Mouse (Mus musculus) CH12F3 (cell line): Measurements from ENCODE around the gene Vmn1r86.
"Not testable (repeated sequence)": the region's sequence is repeated elsewhere in the genome, so short reads cannot be mapped to it uniquely, and the experiment has no call there.

Experiments used
- in situ Hi-C: fragments of 300-500 bp; cut with MboI; formaldehyde crosslinking; loops from 2 replicates; pipeline ENCODE4 v1.14.3; 2020; ENCODE audit warnings: low sequenced_read_pairs

Vmn1r86 gene

DNA sequence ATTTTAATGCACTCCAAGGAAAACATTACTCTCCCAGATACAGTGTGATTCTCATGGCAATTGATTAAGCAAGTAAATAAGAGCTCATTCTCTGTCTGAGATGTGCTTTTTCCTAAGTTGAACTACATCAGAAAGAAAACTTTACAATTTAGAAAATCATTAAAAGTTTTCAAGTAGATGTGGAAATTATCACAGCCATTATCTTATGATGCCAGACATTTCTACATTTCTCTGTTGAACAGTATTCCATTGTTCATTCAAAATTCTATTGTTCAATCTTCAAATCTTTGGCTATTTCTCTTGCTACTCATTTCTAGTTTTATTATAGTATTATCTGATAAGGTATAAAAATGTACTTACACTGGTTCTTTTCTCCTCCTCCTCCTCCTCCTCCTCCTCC, at the start of gene Vmn1r86:
Vmn1r86 (minus strand) TSS at position 101 of the 400 bp plus-strand sequence.
- in situ Hi-C loops, result no loop called here

DNA sequence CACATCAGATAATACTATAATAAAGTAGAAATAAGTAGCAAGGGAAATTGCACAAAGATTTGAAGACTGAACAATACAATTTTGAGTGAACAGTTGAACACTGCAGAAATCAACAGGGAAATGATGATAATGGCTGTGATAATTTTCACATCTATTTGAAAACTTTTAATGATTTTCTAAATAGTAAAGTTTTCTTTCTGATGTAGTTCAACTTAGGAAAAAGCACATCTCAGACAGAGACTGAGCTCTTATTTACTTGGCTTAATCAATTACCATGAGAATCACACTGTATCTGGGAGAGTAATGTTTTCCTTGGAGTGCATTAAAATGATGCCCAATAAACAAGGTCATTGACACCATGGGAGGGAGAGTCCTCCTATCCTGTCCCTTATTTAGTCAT, 39.6 kb upstream of the Vmn1r86 start, which contains the start of gene Vmn1r88:
Vmn1r88 (plus strand) TSS at position 301 of the 400 bp plus-strand sequence.
- in situ Hi-C loops, result no loop called here

DNA sequence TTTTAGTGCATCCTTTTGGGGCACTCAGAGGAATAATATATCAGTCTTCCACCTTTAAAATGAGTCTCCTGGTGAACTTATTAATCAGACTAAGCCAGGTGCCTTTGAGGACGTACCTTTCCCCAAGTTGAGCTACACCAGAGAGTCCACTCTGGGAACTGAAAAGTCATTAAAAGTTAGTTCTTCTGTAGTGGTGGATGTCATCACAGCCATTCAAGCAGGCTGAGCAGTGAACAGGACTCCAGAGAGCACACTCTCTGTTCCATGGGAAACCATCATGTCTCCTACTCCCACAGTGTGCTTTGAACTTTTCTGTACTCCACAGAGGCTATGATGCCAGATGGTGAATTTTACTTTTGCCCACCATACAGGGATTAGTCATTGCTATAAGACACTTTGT, 20.3 kb upstream of the Vmn1r86 start, which contains the start of gene Vmn1r87:
Vmn1r87 (minus strand) TSS at position 101 of the 400 bp plus-strand sequence.
- in situ Hi-C loops, result no loop called here

DNA sequence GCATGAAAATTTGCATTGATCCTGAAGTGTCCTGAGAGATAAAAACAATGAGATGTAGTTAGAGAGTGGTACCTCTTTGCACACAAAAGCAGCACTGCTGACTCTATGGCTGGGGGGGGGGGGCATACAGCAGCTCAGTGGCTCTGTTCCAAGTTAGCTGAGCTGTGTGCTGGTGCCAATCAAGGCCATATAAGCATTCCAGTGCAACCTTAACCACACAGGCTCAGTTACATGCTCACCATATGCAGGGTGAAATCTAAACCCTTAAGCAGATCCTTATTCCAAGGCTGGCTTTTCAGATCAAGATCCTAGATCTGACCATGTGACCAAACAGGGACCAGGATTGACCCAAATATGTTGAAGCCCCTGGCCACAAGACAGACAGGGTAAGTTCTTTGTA, 17.6 kb upstream of the Vmn1r86 start:
- in situ Hi-C loops, result no loop called here

DNA sequence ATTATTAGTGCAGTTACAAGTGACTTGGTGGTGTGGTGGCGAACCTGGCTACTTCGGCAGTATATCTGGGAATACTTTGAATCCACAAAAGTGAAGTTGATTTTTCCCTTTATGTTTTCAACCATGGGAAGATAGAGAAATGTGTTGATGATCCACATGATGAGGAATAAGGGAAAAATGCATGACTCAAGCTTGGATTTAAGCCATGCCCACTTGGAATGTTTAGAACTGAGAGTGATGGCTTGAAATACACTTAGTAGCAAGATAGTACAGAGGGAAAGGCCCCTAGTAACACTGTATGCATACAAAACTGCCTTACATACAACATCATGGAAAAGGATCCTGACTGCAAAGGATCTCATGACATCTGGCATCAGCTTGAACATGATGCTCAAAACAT, 12.1 kb upstream of the Vmn1r86 start:
- in situ Hi-C loops, result no loop called here

DNA sequence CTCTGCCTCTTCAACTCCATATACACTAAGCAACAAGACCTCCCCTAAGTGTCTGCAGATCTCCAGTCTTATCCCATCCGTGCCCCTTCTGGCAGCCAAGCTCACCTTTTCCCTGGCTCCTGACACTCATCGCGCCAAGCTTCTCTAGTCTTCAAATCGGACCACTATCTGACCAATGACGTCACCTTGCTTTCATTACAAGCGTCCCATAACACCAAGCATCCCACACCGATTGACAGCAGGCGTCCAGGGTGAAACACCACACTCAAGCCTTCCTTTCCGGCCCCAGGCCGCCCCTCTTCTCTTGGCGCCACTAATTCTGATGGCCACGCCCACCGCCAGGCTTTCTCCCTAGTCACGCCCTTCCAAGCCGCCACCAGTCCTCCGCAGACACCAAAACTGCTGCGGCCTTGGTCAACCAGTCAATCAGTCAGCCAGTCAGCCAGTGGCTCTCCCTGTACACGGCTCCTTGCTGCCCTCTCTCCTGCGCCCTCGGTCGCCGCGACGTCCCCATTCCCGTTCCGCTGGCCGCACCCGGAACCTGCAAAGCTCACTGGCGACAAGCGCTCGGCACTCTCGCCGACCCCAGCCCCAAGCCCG, 3.9 kb upstream of the Vmn1r86 start:
- in situ Hi-C loops, result not testable (repeated sequence)

DNA sequence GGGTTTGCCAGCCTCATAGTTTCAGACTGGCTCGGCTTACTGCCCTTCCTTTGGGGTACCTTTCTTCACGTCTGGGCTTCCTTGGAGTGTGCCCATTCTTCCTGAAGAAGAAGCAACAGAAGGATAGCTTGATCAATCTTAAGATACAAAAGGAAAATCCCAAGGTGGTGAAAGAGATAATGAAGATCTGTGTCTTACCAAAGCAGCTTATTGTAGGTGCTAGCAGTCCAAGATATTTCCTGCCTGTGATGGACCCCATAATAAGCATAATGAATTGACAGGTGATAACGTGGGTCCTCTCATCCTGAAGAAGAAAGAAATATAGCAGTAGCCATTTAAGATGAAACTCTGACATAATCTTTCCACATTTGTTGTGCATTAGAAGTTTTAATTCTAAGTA, 24.6 kb downstream of the Vmn1r86 start, which contains the start of gene Vmn1r85:
Vmn1r85 (minus strand) TSS at position 101 of the 400 bp plus-strand sequence.
- in situ Hi-C loops, result no loop called here

DNA sequence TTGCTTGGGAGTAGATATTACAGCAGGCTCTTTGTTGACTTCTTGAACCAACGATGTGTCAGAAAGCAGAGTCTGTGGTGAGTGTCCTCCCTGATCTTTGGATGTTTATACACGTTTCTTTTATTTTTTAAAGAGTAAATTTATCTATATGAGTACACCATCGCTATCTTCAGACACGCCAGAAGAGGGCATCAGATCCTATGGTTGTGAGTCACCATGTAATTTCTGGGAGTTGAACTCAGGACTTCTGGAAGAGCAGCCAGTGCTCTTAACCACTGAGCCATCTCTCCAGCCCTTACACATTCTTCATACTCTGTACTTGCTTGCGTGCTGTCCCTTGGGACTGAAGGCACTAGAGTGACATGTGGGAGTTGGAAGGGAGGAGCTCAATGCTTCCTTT, 47.4 kb downstream of the Vmn1r86 start:
- in situ Hi-C loops, result no loop called here

DNA sequence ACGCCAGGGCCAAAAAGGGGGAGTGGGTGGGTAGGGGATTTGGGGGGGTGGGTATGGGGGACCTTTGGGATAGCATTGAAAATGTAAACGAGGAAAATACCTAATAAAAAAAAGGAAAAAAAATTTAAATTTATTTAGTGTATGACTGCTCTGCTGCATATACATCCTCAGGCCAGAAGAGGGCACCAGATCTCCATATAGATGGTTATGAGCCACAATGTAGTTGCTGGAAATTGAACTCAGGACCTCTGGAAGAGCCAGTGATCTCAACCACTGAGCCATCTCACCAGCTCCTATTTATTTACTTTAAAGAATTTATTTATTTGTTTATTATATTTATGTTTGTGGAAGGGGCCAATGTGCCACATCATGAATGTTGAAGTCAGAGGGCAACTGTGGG, 56.3 kb downstream of the Vmn1r86 start:
- in situ Hi-C loops, result not testable (repeated sequence)

DNA sequence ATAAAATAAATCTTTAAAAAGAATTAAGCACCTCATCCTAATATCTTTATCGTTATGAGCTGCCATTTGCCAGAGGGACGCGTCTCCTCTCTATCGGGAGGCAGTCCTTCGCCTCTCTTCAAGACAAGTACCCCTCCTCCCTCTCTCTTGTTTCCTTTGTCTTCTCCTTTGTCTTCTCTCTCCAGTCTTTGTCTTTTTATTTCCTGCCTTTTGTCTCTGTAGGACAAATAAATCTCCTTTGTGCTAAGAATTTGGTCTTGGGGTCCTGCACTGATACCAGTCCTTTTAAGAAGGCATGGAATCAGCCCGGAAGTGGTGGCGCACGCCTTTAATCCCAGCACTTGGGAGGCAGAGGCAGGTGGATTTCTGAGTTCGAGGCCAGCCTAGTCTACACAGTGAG, 60.2 kb downstream of the Vmn1r86 start:
- in situ Hi-C loops, result no loop called here

DNA sequence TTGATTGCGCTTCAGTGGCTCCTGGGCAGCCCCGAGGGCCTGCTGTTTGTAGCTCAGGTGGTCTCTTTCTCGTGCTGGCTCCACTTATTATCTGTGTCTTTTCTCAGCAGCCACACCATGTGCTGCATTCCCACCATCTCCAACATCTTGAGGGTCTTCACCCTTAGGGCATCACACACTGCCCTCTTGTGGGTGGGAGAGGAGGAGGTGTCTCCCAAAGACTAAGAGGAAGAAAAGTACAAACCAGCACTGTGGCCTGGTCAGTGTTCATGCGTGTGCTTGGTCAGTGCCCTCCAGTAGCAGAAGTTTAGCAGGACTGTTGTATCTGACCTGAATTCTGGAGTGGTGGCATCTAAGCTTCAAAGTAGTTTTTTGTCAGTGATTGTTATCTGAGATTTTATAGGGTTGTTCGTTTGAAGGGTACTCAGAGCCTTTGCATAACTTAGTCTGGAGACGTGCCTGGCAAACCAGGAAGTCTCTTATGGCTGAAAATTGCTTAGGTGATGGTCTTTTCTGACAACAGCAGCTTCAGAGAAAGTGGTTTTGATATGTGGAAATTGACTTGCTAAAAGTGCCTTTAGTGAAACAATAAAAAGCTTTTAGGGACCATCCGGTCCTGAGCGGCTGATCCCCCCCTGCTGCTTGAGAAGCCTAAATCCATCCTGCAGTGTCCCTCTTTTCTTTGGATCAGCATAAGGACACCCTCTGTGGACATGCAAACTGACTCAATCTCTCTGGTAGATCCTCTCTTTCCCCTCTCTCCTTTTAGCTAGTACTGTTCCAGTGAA, 62.6 kb downstream of the Vmn1r86 start:
- in situ Hi-C loops, result no loop called here

DNA sequence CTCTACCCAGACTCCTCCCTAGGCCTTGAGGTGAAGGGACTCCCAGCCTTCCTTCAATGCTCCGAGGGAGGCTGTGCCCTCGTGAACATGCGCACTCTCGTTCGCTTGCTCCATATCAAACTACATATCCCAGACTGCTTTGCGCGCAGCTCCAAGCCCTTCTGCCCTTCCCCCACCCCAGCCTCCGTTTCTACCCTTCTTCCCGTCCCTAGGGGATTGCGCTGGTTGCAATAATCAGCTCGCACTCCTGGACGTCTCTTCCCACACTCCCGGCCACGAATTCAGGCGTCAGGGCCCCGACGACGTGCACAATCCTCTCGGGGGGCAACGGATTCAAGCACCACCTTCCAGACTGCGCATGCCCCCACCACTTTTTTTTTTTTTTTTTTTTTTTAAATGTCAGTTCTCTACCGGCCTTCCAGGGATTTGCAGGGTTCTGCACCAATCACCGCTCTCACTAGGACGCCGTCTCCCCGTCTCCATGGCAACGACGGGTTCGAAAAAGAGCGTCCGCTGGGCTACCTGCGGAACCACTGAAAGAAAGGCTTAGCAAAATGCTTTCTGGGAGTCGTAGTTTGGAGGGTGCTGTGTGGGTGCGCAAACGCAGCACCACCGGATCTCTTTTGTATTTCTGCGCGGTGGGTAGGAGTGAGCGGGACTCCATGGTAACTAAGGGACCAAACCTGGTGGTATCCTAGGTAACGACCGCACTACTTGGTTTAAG, 65.3 kb downstream of the Vmn1r86 start, which contains the start of gene Mzf1:
Mzf1 (minus strand) TSS at position 478 of the 724 bp plus-strand sequence.
- in situ Hi-C loops, result no loop called here

DNA sequence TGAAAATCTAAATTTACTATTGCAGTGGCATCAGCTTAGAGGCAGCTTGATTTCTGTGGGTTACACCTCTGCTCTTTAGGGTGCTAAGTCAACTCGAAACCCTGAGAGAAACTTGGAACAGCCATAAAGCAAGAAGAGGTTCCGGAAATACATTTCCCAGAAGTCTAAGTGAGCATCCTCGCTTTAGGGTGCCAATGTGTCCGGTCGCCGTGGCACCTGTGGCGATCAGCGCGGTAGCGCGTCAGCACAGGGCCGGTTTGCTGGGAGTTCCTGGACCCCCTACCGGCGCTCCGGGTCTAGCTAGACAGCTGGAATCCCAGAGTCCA, 65.8 kb downstream of the Vmn1r86 start:
- in situ Hi-C loops, result no loop called here

DNA sequence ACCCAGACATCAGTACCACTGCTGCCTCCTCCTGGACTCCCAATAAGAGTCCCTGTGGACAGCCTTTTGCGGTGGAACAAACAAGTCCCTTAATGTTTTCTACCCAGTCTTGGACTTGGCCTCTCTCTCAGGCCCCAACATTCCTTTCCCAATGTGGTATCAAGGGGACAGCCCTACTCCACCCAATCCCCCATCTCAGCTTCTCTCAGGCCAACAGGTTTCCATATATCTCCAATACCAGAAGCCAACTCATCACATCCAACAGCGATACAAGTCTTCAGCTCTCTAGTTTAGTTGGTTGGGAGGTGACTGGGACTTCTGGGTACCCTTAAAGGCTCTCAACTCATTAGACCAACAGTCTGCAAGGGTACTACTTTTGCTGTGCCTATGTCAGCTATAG, 66.2 kb downstream of the Vmn1r86 start:
- in situ Hi-C loops, result no loop called here

DNA sequence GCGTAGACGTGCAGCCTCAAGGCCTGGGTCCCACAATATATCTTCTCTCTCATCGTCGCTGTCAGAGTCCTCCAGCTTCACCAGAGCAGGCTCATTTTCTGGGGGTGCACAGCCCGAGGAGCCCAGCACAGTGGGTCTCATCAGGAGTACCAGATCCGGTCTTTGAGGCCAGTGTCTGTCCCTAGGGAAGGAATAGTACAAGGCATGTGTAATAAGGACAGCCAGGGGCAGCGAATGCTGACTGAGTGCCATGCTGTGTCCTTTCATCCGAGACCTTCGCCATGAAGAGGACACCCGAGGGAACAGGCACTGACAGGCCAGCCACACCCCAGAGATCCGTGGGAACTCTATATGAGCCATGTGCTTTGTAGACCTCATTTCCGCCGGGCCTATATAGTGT, 66.7 kb downstream of the Vmn1r86 start:
- in situ Hi-C loops, result no loop called here
